In the genomic region with DNA sequence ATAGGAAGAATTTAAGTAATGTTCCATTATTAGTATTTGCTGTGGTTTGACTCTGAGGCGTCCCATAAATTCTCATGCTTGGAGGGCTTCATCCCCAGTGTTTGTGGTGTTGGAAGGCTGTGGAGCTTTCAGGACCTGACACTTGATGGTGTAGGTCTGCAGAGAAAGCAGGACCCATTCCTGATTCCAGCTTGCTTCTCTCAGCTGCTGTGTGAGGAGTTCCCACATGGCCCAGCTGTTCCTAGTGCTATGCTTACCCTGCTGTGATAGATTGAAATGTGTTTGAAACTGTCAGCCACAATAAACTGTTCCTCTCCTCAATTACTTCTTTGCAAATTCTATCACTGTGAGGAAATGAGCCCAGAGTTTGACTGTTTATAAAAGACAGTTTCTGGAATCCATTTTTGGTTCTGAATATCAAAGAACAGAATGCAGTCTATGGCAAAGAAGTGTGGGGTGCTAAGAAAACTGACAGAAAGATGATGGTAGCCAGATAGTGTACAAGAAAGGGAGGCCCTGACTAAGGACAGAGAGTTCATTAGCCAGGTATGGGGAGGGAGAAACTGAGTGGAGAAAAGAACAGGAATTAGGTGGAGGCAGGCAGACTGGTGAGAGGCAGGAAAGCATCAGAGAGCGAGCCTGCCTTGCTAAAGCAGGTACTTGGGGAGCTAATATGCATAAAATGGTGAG, we compare ENCODE assay signal across 16 mouse cellular contexts.
A peak's percentile ranks its signal among the peaks of the same experiment; 100 is the strongest.
DNase-seq lines count a peak whose midpoint lies in the region; ATAC-seq and TF ChIP-seq lines count a peak whose summit lies in the region.
"Had no signal": no experiment of that assay in that cellular context is flagged by ENCODE, and none has a peak within 500 bp of the region (broad histone marks: within the 10 kb centered on the region; RNA-seq: fewer than 3 reads in every experiment).

No protein-coding gene starts in this region.

- peak; percentile 89 for ATAC-seq in intestine, embryonic 14.5 days (replicated peaks; ENCODE audit: low FRiP score, low TSS enrichment, low read depth)
- no peak for ATAC-seq in intestine, postnatal 0 days
- ATAC-seq in lung, embryonic 15.5 days (ENCODE audit: borderline replicate concordance, extremely low read depth, low FRiP score, low TSS enrichment) = peak; percentile 89; the same call in 1 of the 2 replicates
- ATAC-seq in stomach, embryonic 15.5 days (ENCODE audit: insufficient read depth, low FRiP score, low read depth) = peak; percentile 66; the same call in 1 of the 2 replicates
- ATAC-seq: midbrain, embryonic 16.5 days had no signal

- no peaks in the 10 kb centered on the region for H3K27me3 ChIP-seq in intestine, embryonic 14.5 days (replicated peaks; ENCODE audit: control insufficient read depth, insufficient read depth, low read length)
- no peaks in the 10 kb centered on the region for H3K27me3 ChIP-seq in intestine, postnatal 0 days (replicated peaks; ENCODE audit: control insufficient read depth, insufficient read depth, low read length)
- no peaks in the 10 kb centered on the region for H3K27me3 ChIP-seq in lung, embryonic 15.5 days
- H3K27me3 ChIP-seq in stomach, embryonic 15.5 days (replicated peaks) = no peaks in the 10 kb centered on the region
- H3K27me3 ChIP-seq: heart, embryonic 13.5 days; megakaryocyte, embryonic 14.5 days had no signal

- H3K36me3 ChIP-seq in intestine, embryonic 14.5 days (ENCODE audit: control insufficient read depth, insufficient read depth, low read length) = no peaks in the 10 kb centered on the region
- no peaks in the 10 kb centered on the region for H3K36me3 ChIP-seq in intestine, postnatal 0 days (ENCODE audit: control insufficient read depth, insufficient read depth)
- H3K36me3 ChIP-seq in lung, embryonic 15.5 days = no peaks in the 10 kb centered on the region
- H3K36me3 ChIP-seq in stomach, embryonic 15.5 days = no peaks in the 10 kb centered on the region
- H3K36me3 ChIP-seq: heart, embryonic 13.5 days had no signal

- no peaks in the 10 kb centered on the region for H3K9me3 ChIP-seq in intestine, embryonic 14.5 days (ENCODE audit: control insufficient read depth, low read length)
- no peaks in the 10 kb centered on the region for H3K9me3 ChIP-seq in intestine, postnatal 0 days (ENCODE audit: control insufficient read depth)
- no peaks in the 10 kb centered on the region for H3K9me3 ChIP-seq in lung, embryonic 15.5 days
- H3K9me3 ChIP-seq in stomach, embryonic 15.5 days = no peaks in the 10 kb centered on the region
- H3K9me3 ChIP-seq: heart, embryonic 13.5 days had no signal

- 40% methylated on average over 2 of the region's 2 CpGs for WGBS in intestine, embryonic 14.5 days
- 62% methylated on average over 2 of the region's 2 CpGs for WGBS in intestine, postnatal 0 days
- WGBS in lung, embryonic 15.5 days = 44% methylated on average over 2 of the region's 2 CpGs
- 56% methylated on average over 2 of the region's 2 CpGs for WGBS in stomach, embryonic 15.5 days

- TF ChIP-seq CTCF in intestine, postnatal 0 days (IDR thresholded peaks at IDR 0.05; ENCODE audit: low read depth) = no peak

- H3K4me2 ChIP-seq in intestine, embryonic 14.5 days (ENCODE audit: low read length) = no peak overlapping the region
- no peak overlapping the region for H3K4me2 ChIP-seq in intestine, postnatal 0 days (replicated peaks; ENCODE audit: low read depth)
- H3K4me2 ChIP-seq in lung, embryonic 15.5 days = no peak overlapping the region
- H3K4me2 ChIP-seq in stomach, embryonic 15.5 days = no peak overlapping the region
- H3K4me2 ChIP-seq: heart, embryonic 13.5 days; liver, embryonic 11.5 days had no signal

- intact Hi-C loops in left cerebral cortex, postnatal 14 days (cut with DNase I) = no loop called here

- peak overlapping the region; percentile 51; the same call in 1 of the 2 replicates for H3K27ac ChIP-seq in intestine, embryonic 14.5 days (ENCODE audit: low read depth)
- no peak overlapping the region for H3K27ac ChIP-seq in intestine, postnatal 0 days (ENCODE audit: low read depth, low read length)
- H3K27ac ChIP-seq in lung, embryonic 15.5 days = no peak overlapping the region
- peak overlapping the region; percentile 40 for H3K27ac ChIP-seq in stomach, embryonic 15.5 days
- H3K27ac ChIP-seq: heart, embryonic 13.5 days had no signal

- no peak overlapping the region for H3K9ac ChIP-seq in intestine, embryonic 14.5 days (ENCODE audit: low read length)
- no peak overlapping the region for H3K9ac ChIP-seq in intestine, postnatal 0 days (ENCODE audit: low read depth, low read length)
- H3K9ac ChIP-seq in lung, embryonic 15.5 days = no peak overlapping the region
- H3K9ac ChIP-seq in stomach, embryonic 15.5 days = no peak overlapping the region
- H3K9ac ChIP-seq: heart, embryonic 13.5 days had no signal

- H3K4me3 ChIP-seq in intestine, embryonic 14.5 days (ENCODE audit: low read depth, low read length) = no peak overlapping the region
- H3K4me3 ChIP-seq in intestine, postnatal 0 days (ENCODE audit: low read depth, low read length) = no peak overlapping the region
- no peak overlapping the region for H3K4me3 ChIP-seq in lung, embryonic 15.5 days
- no peak overlapping the region for H3K4me3 ChIP-seq in stomach, embryonic 15.5 days (replicated peaks)
- H3K4me3 ChIP-seq: erythroblast, embryonic 14.5 days; heart, embryonic 13.5 days; megakaryocyte, embryonic 14.5 days had no signal

- DNase-seq in intestine, embryonic 14.5 days (ENCODE audit: low spot score) = peak; percentile 54
- peak; percentile 15 for DNase-seq in left cerebral cortex, postnatal 14 days (ENCODE audit: low spot score in 2 of 2)
- no peak for DNase-seq in left cerebral cortex, adult 9 months (ENCODE audit: low spot score in 2 of 2)
- no peak for DNase-seq in cerebellum, postnatal 36 days
- DNase-seq: adrenal gland, adult 2 months; cerebellum, adult 9-10 months; left cerebral cortex, postnatal 4 days; thymus, adult 18-20 months had no signal

- 0 out of 2 replicates have a peak, but pooled peaks cover 3% of the 10 kb centered on the region for H3K4me1 ChIP-seq in intestine, embryonic 14.5 days (replicated peaks; ENCODE audit: control insufficient read depth, insufficient read depth, low read length)
- H3K4me1 ChIP-seq in intestine, postnatal 0 days (replicated peaks; ENCODE audit: control insufficient read depth, insufficient read depth, low read length) = no peaks in the 10 kb centered on the region
- H3K4me1 ChIP-seq in lung, embryonic 15.5 days = no peaks in the 10 kb centered on the region
- H3K4me1 ChIP-seq in stomach, embryonic 15.5 days = no peaks in the 10 kb centered on the region
- H3K4me1 ChIP-seq: heart, embryonic 13.5 days; megakaryocyte, embryonic 14.5 days had no signal

Comparison
In these comparisons a context has a peak if more than half of its experiments do, and no peak if none do; other contexts are left out.
1. DNase-seq: peak in intestine, embryonic 14.5 days (single experiment) and left cerebral cortex, postnatal 14 days (2 of 2); none in left cerebral cortex, adult 9 months (0 of 2) and cerebellum, postnatal 36 days (0 of 2).
2. H3K27ac ChIP-seq: peak in intestine, embryonic 14.5 days (single experiment) and stomach, embryonic 15.5 days (single experiment); none in intestine, postnatal 0 days (single experiment) and lung, embryonic 15.5 days (single experiment).